Mouse (Mus musculus): ENCODE results near the gene Btbd35f4. TPM values are rescaled to one million over a fixed set of nuclear protein-coding genes. Genes with fewer than 3 reads are reported as not detected.
"Not testable (repeated sequence)": the region's sequence is repeated elsewhere in the genome, so short reads cannot be mapped to it uniquely, and the experiment has no call there.

Gene Btbd35f4
- polyA plus RNA-seq (2016; fragmentation: Nextera tagmentation; extraction: Ambion mirVana), result not detected in 2 replicates

- H3K4me2 ChIP-seq (replicated peaks); H3K36me3 ChIP-seq; H3K9ac ChIP-seq; H3K27me3 ChIP-seq; H3K9me3 ChIP-seq (replicated peaks); H3K4me1 ChIP-seq; H3K4me3 ChIP-seq; ATAC-seq (ENCODE audit: low FRiP score); H3K27ac ChIP-seq: not testable (repeated sequence)
- no CpG with 5 or more reads among the region's 4 CpGs for WGBS
These were observed at the start of gene Btbd35f4 for GRCm38 (mm10) chrX:4800196-4800595. TSS of gene Btbd35f4 (plus strand) at chrX:4800496.

- not testable (repeated sequence) for H3K4me3 ChIP-seq; H3K36me3 ChIP-seq; H3K4me1 ChIP-seq; ATAC-seq (ENCODE audit: low FRiP score); H3K27me3 ChIP-seq; H3K27ac ChIP-seq; H3K9me3 ChIP-seq (replicated peaks); H3K4me2 ChIP-seq (replicated peaks); H3K9ac ChIP-seq
- WGBS, result no CpG with 5 or more reads among the region's 1 CpGs
These were observed 39.7 kb downstream of the Btbd35f4 start for GRCm38 (mm10) chrX:4840016-4840415.

Other genes with a start within 250 kb of the Btbd35f4 start
- not detected in 2 replicates for gene Btbd35f27, start 151.6 kb downstream of the Btbd35f4 start, polyA plus RNA-seq (2016; fragmentation: Nextera tagmentation; extraction: Ambion mirVana)